Mouse (Mus musculus): ENCODE results near the gene Kcnh8. TPM values are rescaled to one million over a fixed set of nuclear protein-coding genes. Genes with fewer than 3 reads are reported as not detected.

The Kcnh8 gene
- polyA plus RNA-seq, 1 experiment: not detected

DNA sequence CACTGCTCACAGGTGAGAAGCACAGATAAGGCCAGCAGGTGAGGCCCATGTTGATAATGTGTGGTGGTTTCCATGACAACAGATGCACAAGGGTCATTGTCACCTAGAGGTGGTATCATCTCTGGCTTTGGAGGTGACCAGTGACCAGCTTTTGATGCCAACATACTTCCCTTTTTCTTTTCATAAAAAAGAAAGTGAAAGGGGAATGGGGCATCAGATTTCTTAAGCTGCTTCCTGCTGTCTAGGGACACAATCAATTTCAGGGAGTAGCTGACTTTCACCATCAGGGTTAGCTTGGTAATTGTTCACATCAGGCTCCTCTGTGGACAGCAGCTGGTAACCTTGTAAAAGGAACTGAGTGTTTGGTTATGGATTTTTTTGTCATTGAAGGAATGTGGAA lies 135.9 kb downstream of the Kcnh8 start:
- H3K4me1 ChIP-seq (ENCODE audit: control insufficient read depth, insufficient read depth, low read length): no peaks in the 10 kb centered on the region
- no peak overlapping the region for H3K27ac ChIP-seq (ENCODE audit: insufficient read depth, low read depth, low read length)
- no peak overlapping the region for H3K4me3 ChIP-seq (ENCODE audit: insufficient read depth, low read depth, low read length)
- no peak for TF ChIP-seq CTCF (IDR thresholded peaks at IDR 0.05; ENCODE audit: insufficient read depth, low read depth, low read length)
- TF ChIP-seq POLR2A (IDR thresholded peaks at IDR 0.05; ENCODE audit: insufficient read depth, low read depth, low read length): no peak

DNA sequence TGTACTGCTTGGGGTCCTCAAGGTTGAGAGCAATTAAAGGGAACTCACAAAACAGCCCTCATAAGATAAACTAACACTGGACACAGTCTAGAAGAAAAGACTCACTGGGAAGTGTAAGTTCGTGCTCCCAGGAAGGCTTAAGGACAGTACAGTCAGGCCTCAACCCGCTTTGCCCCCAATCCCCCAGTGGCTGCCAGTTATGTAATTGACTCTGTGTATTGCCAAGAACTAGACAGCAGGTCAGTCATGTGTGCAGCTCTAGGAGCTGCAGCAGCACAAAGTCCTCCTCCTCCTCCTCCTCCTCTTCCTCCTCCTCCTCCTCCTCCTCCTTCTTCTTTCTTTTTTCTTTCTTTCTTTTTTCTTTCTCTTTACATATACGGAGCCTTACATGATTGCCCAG lies 185.6 kb downstream of the Kcnh8 start:
- no peak for TF ChIP-seq POLR2A (IDR thresholded peaks at IDR 0.05; ENCODE audit: insufficient read depth, low read depth, low read length)
- TF ChIP-seq CTCF (IDR thresholded peaks at IDR 0.05; ENCODE audit: insufficient read depth, low read depth, low read length): no peak
- H3K4me1 ChIP-seq (ENCODE audit: control insufficient read depth, insufficient read depth, low read length): no peaks in the 10 kb centered on the region
- H3K4me3 ChIP-seq (ENCODE audit: insufficient read depth, low read depth, low read length): no peak overlapping the region
- H3K27ac ChIP-seq (ENCODE audit: insufficient read depth, low read depth, low read length): no peak overlapping the region
- 58% methylated on average over 3 of the region's 3 CpGs for WGBS

DNA sequence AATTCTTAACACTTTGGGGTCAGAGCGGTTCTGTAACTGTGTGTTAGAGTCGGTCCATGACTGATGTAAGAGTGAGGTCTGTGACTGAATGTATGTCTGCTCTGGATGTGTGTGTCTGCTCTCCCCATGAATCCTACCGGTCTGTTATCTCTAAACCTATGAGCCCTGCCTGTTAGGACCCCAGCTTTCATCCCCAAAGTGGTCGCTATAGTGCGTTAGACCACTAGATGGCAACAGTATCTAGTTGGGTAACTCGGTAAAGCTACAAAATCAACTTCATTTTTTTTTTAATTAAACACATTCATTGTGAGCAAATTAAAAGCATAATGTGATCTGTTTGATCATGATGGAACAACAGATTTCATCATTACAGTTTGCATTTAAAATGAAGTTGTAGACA lies 202.0 kb downstream of the Kcnh8 start:
- TF ChIP-seq CTCF (IDR thresholded peaks at IDR 0.05; ENCODE audit: insufficient read depth, low read depth, low read length): no peak
- no peak for TF ChIP-seq POLR2A (IDR thresholded peaks at IDR 0.05; ENCODE audit: insufficient read depth, low read depth, low read length)
- H3K4me1 ChIP-seq (ENCODE audit: control insufficient read depth, insufficient read depth, low read length): no peaks in the 10 kb centered on the region
- no peak overlapping the region for H3K4me3 ChIP-seq (ENCODE audit: insufficient read depth, low read depth, low read length)
- 64% methylated on average over 6 of the region's 6 CpGs for WGBS
- no peak overlapping the region for H3K27ac ChIP-seq (ENCODE audit: insufficient read depth, low read depth, low read length)

DNA sequence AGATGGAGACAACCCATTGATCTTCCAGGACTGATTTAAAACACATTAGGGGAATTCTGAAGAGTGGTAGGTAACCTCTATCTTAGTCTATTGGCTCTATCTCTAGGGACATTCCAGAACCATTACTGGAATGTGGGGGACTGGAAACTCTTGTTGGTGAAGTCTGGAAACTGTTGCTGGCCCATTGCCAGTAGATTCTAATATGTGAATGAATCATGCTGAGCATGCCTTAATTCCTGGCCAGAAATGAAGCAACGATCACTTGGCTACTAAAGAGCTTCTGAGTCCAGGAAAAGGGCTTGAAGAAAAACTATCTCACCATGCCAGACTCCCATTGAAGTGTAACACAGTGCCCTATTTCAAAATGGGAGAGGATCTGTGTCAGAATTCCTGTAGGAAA lies 208.3 kb downstream of the Kcnh8 start:
- WGBS: 18% methylated on average over 1 of the region's 1 CpGs
- Histone ChIP-seq H3K4me3 (ENCODE audit: insufficient read depth, low read depth, low read length) (no peak overlapping the region), H3K27ac (ENCODE audit: insufficient read depth, low read depth, low read length) (no peak overlapping the region), H3K4me1 (ENCODE audit: control insufficient read depth, insufficient read depth, low read length) (no peaks in the 10 kb centered on the region)
- no peak for TF ChIP-seq POLR2A (IDR thresholded peaks at IDR 0.05; ENCODE audit: insufficient read depth, low read depth, low read length)
- TF ChIP-seq CTCF (IDR thresholded peaks at IDR 0.05; ENCODE audit: insufficient read depth, low read depth, low read length): no peak

DNA sequence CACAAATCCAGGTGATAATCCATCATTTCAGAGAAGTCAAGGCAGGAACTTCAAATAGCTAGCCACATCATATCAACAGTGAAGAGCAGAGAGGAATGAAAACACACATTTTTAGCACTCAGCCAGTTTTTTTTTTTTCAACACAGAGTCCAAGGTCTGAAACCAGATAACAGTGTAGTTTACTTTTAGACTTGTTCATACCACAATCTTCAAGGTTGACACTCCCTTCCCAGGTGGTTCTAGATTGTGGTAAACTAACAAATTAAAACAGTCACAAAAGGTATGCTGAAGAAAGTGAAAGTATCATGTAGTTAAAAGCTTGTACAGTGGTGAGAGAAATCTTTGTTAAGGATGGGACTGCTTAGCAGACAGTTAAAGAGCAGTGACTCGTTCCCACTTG lies 216.5 kb downstream of the Kcnh8 start:
- no peaks in the 10 kb centered on the region for H3K4me1 ChIP-seq (ENCODE audit: control insufficient read depth, insufficient read depth, low read length)
- no peak for TF ChIP-seq CTCF (IDR thresholded peaks at IDR 0.05; ENCODE audit: insufficient read depth, low read depth, low read length)
- TF ChIP-seq POLR2A (IDR thresholded peaks at IDR 0.05; ENCODE audit: insufficient read depth, low read depth, low read length): no peak
- no peak overlapping the region for H3K4me3 ChIP-seq (ENCODE audit: insufficient read depth, low read depth, low read length)
- H3K27ac ChIP-seq (ENCODE audit: insufficient read depth, low read depth, low read length): no peak overlapping the region
- WGBS: 89% methylated on average over 1 of the region's 1 CpGs

DNA sequence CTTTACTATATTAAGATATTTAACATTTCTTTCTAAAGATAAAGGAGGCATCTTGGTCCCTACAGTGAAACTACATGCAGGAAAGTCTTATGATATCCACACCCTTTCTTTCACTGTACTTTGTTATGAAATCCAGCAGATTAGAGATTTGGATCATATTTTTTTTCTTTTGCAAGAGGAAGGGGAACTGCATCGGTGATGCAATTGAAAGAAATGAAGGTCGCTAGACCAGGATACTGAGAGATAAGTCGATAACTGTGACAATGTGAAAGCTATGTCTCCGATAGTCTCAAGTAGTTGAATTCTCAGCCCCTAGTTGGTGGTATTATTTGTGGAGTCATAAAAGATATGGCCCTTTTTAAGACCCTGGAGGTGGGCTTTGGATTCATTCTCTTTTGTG lies 227.2 kb downstream of the Kcnh8 start:
- Histone ChIP-seq H3K4me1 (ENCODE audit: control insufficient read depth, insufficient read depth, low read length) (no peaks in the 10 kb centered on the region), H3K27ac (ENCODE audit: insufficient read depth, low read depth, low read length) (no peak overlapping the region), H3K4me3 (ENCODE audit: insufficient read depth, low read depth, low read length) (no peak overlapping the region)
- WGBS: 98% methylated on average over 4 of the region's 4 CpGs
- TF ChIP-seq POLR2A (IDR thresholded peaks at IDR 0.05; ENCODE audit: insufficient read depth, low read depth, low read length) (no peak), CTCF (IDR thresholded peaks at IDR 0.05; ENCODE audit: insufficient read depth, low read depth, low read length) (no peak)

DNA sequence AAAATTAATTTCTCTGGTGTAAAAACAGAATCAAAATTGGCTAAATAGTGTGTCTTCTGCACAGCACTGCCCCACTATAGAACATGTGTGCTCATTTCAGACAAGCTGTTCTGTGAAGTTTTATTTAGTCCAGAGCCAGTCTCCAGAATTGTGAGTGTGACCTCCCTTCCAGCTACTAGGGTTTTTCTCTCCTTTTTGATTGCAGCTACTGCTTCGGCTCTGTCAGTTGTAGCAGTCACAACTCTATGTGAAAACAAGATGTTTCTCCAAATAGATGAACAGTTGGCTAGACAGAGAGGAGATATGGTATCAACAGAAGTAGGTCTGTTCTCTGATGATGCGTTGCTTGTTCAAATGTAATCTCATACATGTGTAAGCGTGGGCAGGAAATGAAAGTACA lies 270.7 kb downstream of the Kcnh8 start:
- H3K27ac ChIP-seq (ENCODE audit: insufficient read depth, low read depth, low read length): no peak overlapping the region
- H3K4me1 ChIP-seq (ENCODE audit: control insufficient read depth, insufficient read depth, low read length): no peaks in the 10 kb centered on the region
- no peak for TF ChIP-seq POLR2A (IDR thresholded peaks at IDR 0.05; ENCODE audit: insufficient read depth, low read depth, low read length)
- no peak overlapping the region for H3K4me3 ChIP-seq (ENCODE audit: insufficient read depth, low read depth, low read length)
- WGBS: 84% methylated on average over 3 of the region's 3 CpGs

DNA sequence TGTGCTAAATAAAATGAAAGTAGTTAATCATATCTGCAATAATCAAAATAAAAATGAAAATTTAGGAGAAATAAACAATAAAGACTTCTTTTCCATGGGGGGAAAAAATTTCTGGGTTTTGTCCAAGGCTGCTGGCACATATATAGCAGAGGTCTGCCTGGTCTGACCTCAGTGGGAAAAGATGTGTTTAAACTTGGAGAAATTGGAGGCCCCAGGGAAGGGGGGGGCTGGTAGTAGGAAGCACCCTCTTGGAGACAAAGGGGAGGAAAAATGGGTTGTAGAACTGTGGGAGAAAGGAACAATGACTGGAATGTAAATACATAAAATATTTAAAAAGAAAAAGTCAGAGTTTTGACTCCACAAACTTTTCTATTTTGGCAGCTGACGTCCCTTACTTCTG lies 276.5 kb downstream of the Kcnh8 start:
- Histone ChIP-seq H3K4me1 (ENCODE audit: control insufficient read depth, insufficient read depth, low read length) (no peaks in the 10 kb centered on the region), H3K4me3 (ENCODE audit: insufficient read depth, low read depth, low read length) (no peak overlapping the region), H3K27ac (ENCODE audit: insufficient read depth, low read depth, low read length) (no peak overlapping the region)
- TF ChIP-seq POLR2A (IDR thresholded peaks at IDR 0.05; ENCODE audit: insufficient read depth, low read depth, low read length) (no peak), CTCF (IDR thresholded peaks at IDR 0.05; ENCODE audit: insufficient read depth, low read depth, low read length) (no peak)
- 74% methylated on average over 1 of the region's 1 CpGs for WGBS

DNA sequence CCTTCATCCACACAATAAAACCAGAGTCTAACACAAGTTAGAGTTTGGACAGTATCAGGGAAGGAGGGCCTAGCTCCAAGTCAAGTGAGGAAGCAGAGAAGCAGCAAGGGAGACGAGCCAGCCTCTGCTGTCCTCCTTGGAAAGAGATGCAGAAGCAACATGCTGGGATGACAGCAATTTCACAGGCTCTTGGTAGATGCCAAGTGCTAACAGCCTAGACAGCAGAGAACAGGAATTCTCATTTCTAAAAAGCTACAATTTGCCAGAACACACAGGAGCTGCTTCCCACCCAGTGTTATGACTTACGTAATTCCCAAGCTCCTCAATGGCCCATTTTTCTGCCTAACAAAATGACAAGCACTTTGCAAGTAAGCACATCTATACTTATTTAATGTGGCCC lies 277.5 kb downstream of the Kcnh8 start:
- 62% methylated on average over 2 of the region's 2 CpGs for WGBS
- Histone ChIP-seq H3K4me3 (ENCODE audit: insufficient read depth, low read depth, low read length) (no peak overlapping the region), H3K4me1 (ENCODE audit: control insufficient read depth, insufficient read depth, low read length) (no peaks in the 10 kb centered on the region), H3K27ac (ENCODE audit: insufficient read depth, low read depth, low read length) (no peak overlapping the region)
- TF ChIP-seq POLR2A (IDR thresholded peaks at IDR 0.05; ENCODE audit: insufficient read depth, low read depth, low read length) (no peak), CTCF (IDR thresholded peaks at IDR 0.05; ENCODE audit: insufficient read depth, low read depth, low read length) (no peak)

DNA sequence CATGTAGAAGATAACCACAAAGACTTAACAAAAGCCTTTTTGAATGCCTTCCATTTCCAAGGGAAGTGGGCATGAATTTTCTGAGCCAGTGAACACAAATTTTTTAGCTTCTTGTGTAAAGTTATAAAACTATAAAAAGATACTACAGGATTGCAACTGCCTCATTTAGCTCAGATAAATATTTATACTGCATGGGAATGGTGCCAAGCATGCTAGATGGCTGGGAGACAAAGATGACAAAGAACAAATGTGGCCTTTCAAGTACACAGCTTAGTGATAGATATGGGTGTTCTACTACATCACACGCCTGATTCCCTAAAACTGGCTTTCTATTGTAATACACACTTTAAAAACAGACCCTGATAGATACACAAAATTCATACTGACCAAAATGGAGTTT lies 282.7 kb downstream of the Kcnh8 start:
- TF ChIP-seq CTCF (IDR thresholded peaks at IDR 0.05; ENCODE audit: insufficient read depth, low read depth, low read length) (no peak), POLR2A (IDR thresholded peaks at IDR 0.05; ENCODE audit: insufficient read depth, low read depth, low read length) (no peak)
- no peak overlapping the region for H3K27ac ChIP-seq (ENCODE audit: insufficient read depth, low read depth, low read length)
- 76% methylated on average over 1 of the region's 1 CpGs for WGBS
- no peaks in the 10 kb centered on the region for H3K4me1 ChIP-seq (ENCODE audit: control insufficient read depth, insufficient read depth, low read length)
- H3K4me3 ChIP-seq (ENCODE audit: insufficient read depth, low read depth, low read length): no peak overlapping the region

Measured in olfactory bulb, adult 2 months (tissue).